Mouse (Mus musculus) embryonic facial prominence, embryonic 11.5 days (tissue): ENCODE measurements at regions not wholly inside any gene's neighbourhood (a gene's known extent, or its start where the extent isn't known, plus 50 kb on each side); places are given as distances from the start of the nearest gene placed in this dataset.
A peak's percentile ranks its signal among the peaks of the same experiment; 100 is the strongest.

Experiments
- ATAC-seq: fragments of 200-750 bp; cut with Nextera tagmentation; replicated peaks from 2 replicates; pipeline ENCODE4 v1.8.0; 2017; ENCODE audit warnings: low read depth; ENCODE audit not compliant: insufficient number of reproducible peaks, low FRiP score, low TSS enrichment
- DNase-seq: peaks from one replicate; pipeline ENCODE4 v3.0.0-alpha.2; 2015; ENCODE audit warnings: low spot score
- H3K27ac ChIP-seq: fragments of 300-500 bp; sonication (generic); replicated peaks from 2 replicates; pipeline ENCODE4 v1.5.1; 2014; ENCODE audit warnings: mild to moderate bottlenecking, low read depth, low read length, control low read depth
- H3K27me3 ChIP-seq: fragments of 300-500 bp; sonication (generic); 2 replicates; pipeline ENCODE4 v1.6.1; 2014; ENCODE audit warnings: mild to moderate bottlenecking, low read length, moderate library complexity, mixed read lengths; ENCODE audit not compliant: control insufficient read depth, insufficient read depth
- H3K36me3 ChIP-seq: fragments of 300-500 bp; sonication (generic); replicated peaks from 2 replicates; pipeline ENCODE4 v1.6.1; 2014; ENCODE audit warnings: low read depth, mild to moderate bottlenecking, low read length, moderate library complexity, mixed read lengths; ENCODE audit not compliant: control insufficient read depth, insufficient read depth
- H3K4me1 ChIP-seq: fragments of 300-500 bp; sonication (generic); 2 replicates; pipeline ENCODE4 v1.6.1; 2014; ENCODE audit warnings: low read length, mixed read lengths; ENCODE audit not compliant: control insufficient read depth, insufficient read depth
- H3K4me2 ChIP-seq: fragments of 300-500 bp; sonication (generic); 2 replicates; pipeline ENCODE4 v1.6.1; 2014; ENCODE audit warnings: low read depth, mild to moderate bottlenecking, control low read depth, low read length, moderate library complexity
- H3K4me3 ChIP-seq: fragments of 300-500 bp; sonication (generic); 2 replicates; pipeline ENCODE4 v1.5.1; 2014; ENCODE audit warnings: low read depth, low read length, control low read depth
- H3K9ac ChIP-seq: fragments of 300-500 bp; sonication (generic); replicated peaks from 2 replicates; pipeline ENCODE4 v1.6.1; 2014; ENCODE audit warnings: mild to moderate bottlenecking, control low read depth, low read length
- H3K9me3 ChIP-seq: fragments of 300-500 bp; sonication (generic); replicated peaks from 2 replicates; pipeline ENCODE4 v1.6.1; 2016; ENCODE audit warnings: mild to moderate bottlenecking, low read length, inconsistent platforms, mixed read lengths; ENCODE audit not compliant: control insufficient read depth
- WGBS: fragments of 180-500 bp; shearing (Covaris S2); extraction: QIAGEN DNeasy Blood & Tissue Kit; methylation state at CpG from one replicate; pipeline ENCODE4 v1.1.7; 2014; 5-methylcytosine and 5-hydroxymethylcytosine counted together

DNA sequence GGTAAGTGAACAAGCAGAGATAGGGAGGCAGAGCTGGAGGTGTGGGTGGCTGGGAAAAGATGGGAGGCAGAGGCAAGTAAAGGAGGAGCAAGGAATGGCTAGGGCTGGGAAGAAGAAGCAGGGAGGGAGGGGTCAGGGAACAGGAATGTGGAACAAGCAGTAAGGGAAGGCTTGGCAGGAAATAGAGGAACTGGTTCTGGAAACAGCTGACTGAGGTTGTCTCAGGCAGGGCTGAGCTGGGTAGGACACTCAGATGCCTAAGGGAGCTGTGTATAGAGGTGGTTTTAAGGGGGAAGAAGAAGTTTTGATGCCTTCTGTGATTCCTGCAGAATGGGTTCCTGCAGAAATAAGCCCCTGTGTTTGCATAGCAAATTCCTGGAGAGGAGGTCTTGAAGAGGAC is 92.7 kb downstream of the Nucb2 start:
- DNase-seq (no peak), ATAC-seq (no peak)
- Histone ChIP-seq H3K4me3 (no peak overlapping the region), H3K27me3 (no peaks in the 10 kb centered on the region), H3K9me3 (no peaks in the 10 kb centered on the region), H3K4me2 (no peak overlapping the region), H3K9ac (no peak overlapping the region), H3K27ac (no peak overlapping the region), H3K36me3 (no peaks in the 10 kb centered on the region), H3K4me1 (no peaks in the 10 kb centered on the region)

DNA sequence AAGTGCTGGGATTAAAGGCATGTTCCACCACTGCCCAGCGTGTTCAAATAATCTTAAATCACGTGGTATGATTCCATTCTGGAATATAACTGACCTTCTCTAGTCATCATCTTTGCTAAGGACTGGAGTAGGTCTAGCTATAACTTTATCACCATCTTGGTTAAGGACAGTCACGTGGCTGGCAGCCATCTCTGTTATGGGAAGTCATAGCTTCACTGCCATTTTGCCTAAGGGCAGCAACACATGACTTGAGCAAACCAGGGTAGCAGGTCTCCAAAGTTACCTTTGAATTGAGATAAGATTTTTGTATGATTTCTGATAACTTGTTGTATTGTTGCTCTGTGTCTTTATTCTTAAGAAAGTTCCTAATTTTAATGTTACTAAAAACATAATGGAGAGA is 96.2 kb downstream of the Nucb2 start:
- DNase-seq, result no peak
- ATAC-seq, result no peak

DNA sequence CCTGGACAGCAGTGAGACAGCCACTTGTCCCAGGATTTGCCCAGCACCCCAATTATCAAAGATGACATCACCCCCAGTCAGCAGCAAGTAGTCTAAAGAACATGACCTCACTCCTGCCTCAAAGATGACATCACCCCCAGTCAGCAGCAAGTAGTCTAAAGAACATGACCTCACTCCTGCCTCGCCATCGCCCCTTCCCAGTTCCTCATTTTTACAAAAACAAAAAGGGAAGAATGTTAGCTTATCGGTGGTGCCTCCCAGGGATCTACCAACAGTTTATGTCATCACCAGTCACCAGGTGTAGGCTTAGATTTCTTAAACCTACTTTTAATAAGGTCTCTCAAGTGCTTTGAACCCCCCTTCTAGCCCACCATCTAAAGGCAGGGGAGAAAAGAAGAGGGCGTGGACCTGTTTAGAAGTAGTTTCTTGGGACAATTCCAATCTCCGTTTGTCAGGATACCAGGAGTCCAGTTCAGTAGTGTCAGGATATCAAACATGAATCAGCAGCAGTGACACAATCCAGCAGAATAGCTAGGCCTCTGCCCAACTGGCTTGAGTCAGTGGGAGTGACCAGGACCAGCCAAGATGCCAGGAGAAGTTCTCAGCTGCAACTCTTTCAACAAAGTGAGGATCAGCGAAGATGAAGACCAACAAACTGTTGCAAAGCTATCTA is 99.1 kb downstream of the Nucb2 start:
- Histone ChIP-seq H3K27ac (no peak overlapping the region), H3K36me3 (no peaks in the 10 kb centered on the region), H3K27me3 (no peaks in the 10 kb centered on the region), H3K4me3 (no peak overlapping the region), H3K9me3 (no peaks in the 10 kb centered on the region), H3K9ac (no peak overlapping the region), H3K4me1 (no peaks in the 10 kb centered on the region; the same call in 1 of the 2 replicates), H3K4me2 (no peak overlapping the region)
- ATAC-seq (no peak), DNase-seq (no peak)
- WGBS, result 76% methylated on average over 6 of the region's 6 CpGs

More for the DNA sequence above, 96.2 kb downstream of the Nucb2 start:
- Histone ChIP-seq H3K36me3 (no peaks in the 10 kb centered on the region), H3K9ac (no peak overlapping the region), H3K4me2 (no peak overlapping the region), H3K9me3 (no peaks in the 10 kb centered on the region), H3K4me1 (no peaks in the 10 kb centered on the region), H3K27ac (no peak overlapping the region), H3K4me3 (no peak overlapping the region), H3K27me3 (no peaks in the 10 kb centered on the region)
- 71% methylated on average over 3 of the region's 3 CpGs for WGBS

DNA sequence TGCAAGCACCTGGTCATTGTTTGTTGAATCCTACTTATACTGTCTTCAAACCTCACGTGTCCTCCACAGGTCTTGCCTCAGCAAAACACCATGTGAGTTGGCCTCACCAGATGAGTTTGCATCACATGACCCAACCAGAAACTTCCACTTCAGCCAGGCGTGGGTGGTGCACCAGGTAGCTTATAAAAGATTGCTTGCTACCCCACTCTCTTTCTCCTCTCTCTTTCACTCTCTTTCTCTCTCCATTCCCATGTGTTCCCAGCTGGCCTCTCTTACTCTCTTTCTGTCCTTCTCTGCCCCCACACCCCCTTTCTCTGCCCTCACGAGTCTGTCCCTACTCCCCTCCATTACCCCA is 99.6 kb downstream of the Nucb2 start:
- Histone ChIP-seq H3K4me3 (no peak overlapping the region), H3K36me3 (no peaks in the 10 kb centered on the region), H3K27me3 (no peaks in the 10 kb centered on the region), H3K9me3 (no peaks in the 10 kb centered on the region), H3K9ac (no peak overlapping the region), H3K27ac (no peak overlapping the region), H3K4me2 (no peak overlapping the region), H3K4me1 (no peaks in the 10 kb centered on the region; the same call in 1 of the 2 replicates)
- DNase-seq (no peak), ATAC-seq (no peak)
- WGBS, result 71% methylated on average over 3 of the region's 3 CpGs

DNA sequence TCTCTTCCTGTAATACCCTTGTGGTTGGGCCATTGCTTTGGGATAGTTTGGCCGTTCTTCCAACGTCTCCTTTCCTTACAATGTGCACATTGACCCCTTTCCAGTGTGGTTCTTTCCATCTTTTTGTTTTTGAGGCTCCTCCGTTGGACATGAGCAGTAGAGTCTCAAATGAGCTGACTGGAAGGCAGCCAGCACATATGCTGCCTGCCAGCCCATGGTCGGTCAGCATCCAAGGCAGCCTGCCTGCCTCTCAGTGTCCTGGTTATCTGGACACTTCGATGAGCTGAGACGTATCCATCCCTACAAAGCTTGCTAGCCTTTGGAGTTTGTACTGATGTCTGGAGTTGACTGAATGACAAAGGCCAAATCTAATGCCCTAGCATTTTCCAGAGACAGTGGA is 102.1 kb downstream of the Nucb2 start:
- Histone ChIP-seq H3K27ac (no peak overlapping the region), H3K4me3 (no peak overlapping the region), H3K36me3 (no peaks in the 10 kb centered on the region), H3K4me2 (no peak overlapping the region), H3K4me1 (no peaks in the 10 kb centered on the region; the same call in 1 of the 2 replicates), H3K9ac (no peak overlapping the region), H3K27me3 (no peaks in the 10 kb centered on the region), H3K9me3 (no peaks in the 10 kb centered on the region)
- no peak for DNase-seq
- no peak for ATAC-seq
- WGBS, result 87% methylated on average over 6 of the region's 6 CpGs

DNA sequence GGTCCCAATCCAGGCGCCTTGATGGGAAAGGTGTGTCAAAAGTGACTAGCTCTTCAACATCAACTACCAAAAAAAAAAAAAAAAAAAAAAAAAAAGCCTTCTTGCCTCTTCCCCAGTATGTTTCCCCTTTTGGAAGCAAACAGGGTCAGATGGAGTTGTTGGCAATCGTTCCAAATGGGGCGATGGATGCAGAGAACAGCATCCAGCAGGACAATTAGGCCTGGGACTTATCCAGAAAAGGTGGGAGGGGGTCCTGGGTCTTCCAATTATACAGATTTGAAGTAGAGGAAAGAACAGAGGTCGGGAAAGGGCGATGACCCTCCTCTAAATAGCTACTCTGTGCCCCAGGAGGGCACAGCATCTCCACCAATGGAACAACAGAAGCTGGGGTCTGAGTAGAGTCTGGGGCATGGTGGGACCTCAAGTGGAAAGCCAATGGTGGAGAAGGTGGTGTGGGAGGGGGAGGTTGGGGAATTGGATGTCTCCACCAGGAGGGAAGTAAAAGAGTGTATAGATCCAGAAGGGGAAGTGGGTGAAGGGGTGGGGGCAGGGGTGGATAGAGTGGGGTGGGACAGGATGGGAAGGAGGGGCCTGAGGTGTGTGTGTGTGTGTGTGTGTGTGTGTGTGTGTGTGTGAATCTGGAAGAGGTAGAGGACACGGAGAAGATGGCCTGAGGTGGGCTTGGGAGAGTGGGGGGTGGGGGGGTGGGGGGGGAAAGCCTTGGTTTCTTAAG is 102.7 kb downstream of the Nucb2 start:
- WGBS, result 60% methylated on average over 6 of the region's 6 CpGs
- no peak overlapping the region for H3K9ac ChIP-seq
- no peak overlapping the region for H3K4me3 ChIP-seq
- DNase-seq (no peak), ATAC-seq (0 out of 2 replicates have a peak, but pooled peaks have one; percentile 16)
- H3K27me3 ChIP-seq, result no peaks in the 10 kb centered on the region
- H3K9me3 ChIP-seq, result no peaks in the 10 kb centered on the region
- no peaks in the 10 kb centered on the region for H3K36me3 ChIP-seq
- no peaks in the 10 kb centered on the region; the same call in 1 of the 2 replicates for H3K4me1 ChIP-seq
- no peak overlapping the region for H3K27ac ChIP-seq
- H3K4me2 ChIP-seq, result no peak overlapping the region

DNA sequence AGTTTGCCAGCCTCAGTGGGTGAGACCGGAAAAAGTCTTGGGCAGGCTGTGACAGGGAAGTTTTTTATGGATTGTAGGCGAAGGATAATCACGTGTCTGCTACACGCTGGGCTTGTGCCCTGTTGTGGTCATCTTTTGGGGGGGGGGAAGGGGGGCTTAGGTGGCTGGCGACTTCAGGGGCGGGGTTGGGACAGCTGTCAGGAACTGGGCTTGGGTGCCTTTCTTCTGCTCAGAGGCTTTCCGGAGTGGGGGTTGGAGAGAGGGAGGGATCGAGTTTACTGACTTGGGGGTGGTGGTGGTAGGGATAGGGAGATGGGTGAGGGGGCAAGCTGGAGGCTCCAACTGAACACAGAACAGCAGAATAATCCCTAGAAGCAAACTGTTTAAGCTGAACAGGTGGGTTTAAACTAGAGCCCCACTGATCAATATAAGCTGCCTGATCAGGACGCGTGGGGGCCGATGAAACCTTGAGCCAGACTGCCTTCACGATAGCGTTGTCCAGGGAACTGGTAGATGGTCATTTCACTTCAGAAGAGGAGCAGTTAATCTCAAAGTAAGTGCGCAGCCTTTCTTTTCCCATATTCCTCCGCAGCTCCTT is 103.6 kb downstream of the Nucb2 start:
- DNase-seq (no peak), ATAC-seq (no peak)
- no peaks in the 10 kb centered on the region for H3K36me3 ChIP-seq
- H3K9me3 ChIP-seq, result no peaks in the 10 kb centered on the region
- no peak overlapping the region for H3K27ac ChIP-seq
- 0 out of 2 replicates have a peak overlapping the region, but pooled peaks have one; percentile 22 for H3K9ac ChIP-seq
- peak overlapping the region; percentile 40 for H3K4me2 ChIP-seq
- H3K4me3 ChIP-seq, result 0 out of 2 replicates have a peak overlapping the region, but pooled peaks have one; percentile 14
- 3% methylated on average over 15 of the region's 15 CpGs for WGBS
- no peaks in the 10 kb centered on the region; the same call in 1 of the 2 replicates for H3K4me1 ChIP-seq
- no peaks in the 10 kb centered on the region for H3K27me3 ChIP-seq
